Mouse (Mus musculus) thymus, postnatal 0 days (tissue): ENCODE data around the gene Slc24a1. TPM values are rescaled to one million over a fixed set of nuclear protein-coding genes. Genes with fewer than 3 reads are reported as not detected.

Experiments used
- DNase-seq: peaks from one replicate; pipeline ENCODE4 v3.0.0-alpha.2; 2015; ENCODE audit warnings: low spot score
- polyA plus RNA-seq: library from polyadenylated mRNA; unstranded; fragments of >200 nt; fragmentation: Nextera tagmentation; extraction: Ambion mirVana; gene quantifications from 2 replicates; pipeline ENCODE4 v1.2.1, GENCODE M21; 2015

The Slc24a1 gene
- polyA plus RNA-seq, 1 experiment from 2014 or later = 0.08 TPM

- no peak for DNase-seq
Measured at GRCm38 (mm10) chr9:64938535-64938934, 12.9 kb downstream of the Slc24a1 start.

- DNase-seq = no peak
Measured at GRCm38 (mm10) chr9:64937491-64937890, 13.9 kb downstream of the Slc24a1 start.

GRCm38 (mm10) chr9:64936508-64936907 lies 14.9 kb downstream of the Slc24a1 start:
- DNase-seq = peak; percentile 80

- DNase-seq = no peak
Measured at GRCm38 (mm10) chr9:64934015-64934754, 17.2 kb downstream of the Slc24a1 start.

GRCm38 (mm10) chr9:64931751-64932610 lies 19.4 kb downstream of the Slc24a1 start:
- DNase-seq = no peak

- DNase-seq = no peak
Measured at GRCm38 (mm10) chr9:64930256-64930655, 21.2 kb downstream of the Slc24a1 start.

GRCm38 (mm10) chr9:64926201-64926991 lies 25.0 kb downstream of the Slc24a1 start:
- DNase-seq = no peak

- DNase-seq = no peak
Measured at GRCm38 (mm10) chr9:64925771-64926170, 25.6 kb downstream of the Slc24a1 start.

- DNase-seq = peak; percentile 79
Measured at GRCm38 (mm10) chr9:64918560-64918959, 32.8 kb downstream of the Slc24a1 start.

- DNase-seq = peak; percentile 16
Measured at GRCm38 (mm10) chr9:64914629-64915028, 36.8 kb downstream of the Slc24a1 start.

GRCm38 (mm10) chr9:64913973-64914372 lies 37.4 kb downstream of the Slc24a1 start:
- DNase-seq = no peak

GRCm38 (mm10) chr9:64913406-64913805 lies 38.0 kb downstream of the Slc24a1 start:
- no peak for DNase-seq

GRCm38 (mm10) chr9:64907441-64907840 lies 44.0 kb downstream of the Slc24a1 start:
- DNase-seq = no peak

- DNase-seq = no peak
Measured at GRCm38 (mm10) chr9:64904917-64905640, 46.3 kb downstream of the Slc24a1 start.

GRCm38 (mm10) chr9:64903386-64903785 lies 48.0 kb downstream of the Slc24a1 start:
- peak; percentile 78 for DNase-seq

GRCm38 (mm10) chr9:64902866-64903265 lies 48.5 kb downstream of the Slc24a1 start:
- no peak for DNase-seq

GRCm38 (mm10) chr9:64896605-64897004 lies 54.8 kb downstream of the Slc24a1 start:
- DNase-seq = no peak

- no peak for DNase-seq
Measured at GRCm38 (mm10) chr9:64886008-64886407, 65.4 kb downstream of the Slc24a1 start.
